Mouse (Mus musculus) layer of hippocampus, postnatal 14 days (tissue): Measurements from ENCODE around the gene Gm21987. TPM values are rescaled to one million over a fixed set of nuclear protein-coding genes. Genes with fewer than 3 reads are reported as not detected.
A peak's percentile ranks its signal among the peaks of the same experiment; 100 is the strongest.
"Not testable (repeated sequence)": the region's sequence is repeated elsewhere in the genome, so short reads cannot be mapped to it uniquely, and the experiment has no call there.

ENCODE experiments used
- DNase-seq, 2 experiments: peaks; one replicate each; pipeline ENCODE4 v3.0.0; 2021 to 2022; ENCODE audit warnings: low spot score in 2 of 2, mixed read lengths in 1 of 2
- long read RNA-seq, 2 experiments: library from polyadenylated mRNA; stranded (forward); transcript quantifications; one replicate each; pipeline ENCODE4 v2.0.0; 2021
- total RNA-seq, 2 experiments: library from RNA; stranded (reverse); gene quantifications; 2 replicates each; pipeline ENCODE4 v1.2.3; 2021

Gm21987 gene
- not detected for total RNA-seq
- long read RNA-seq, experiment 1, result 0 reads
- long read RNA-seq, experiment 2, result 0 reads

DNA sequence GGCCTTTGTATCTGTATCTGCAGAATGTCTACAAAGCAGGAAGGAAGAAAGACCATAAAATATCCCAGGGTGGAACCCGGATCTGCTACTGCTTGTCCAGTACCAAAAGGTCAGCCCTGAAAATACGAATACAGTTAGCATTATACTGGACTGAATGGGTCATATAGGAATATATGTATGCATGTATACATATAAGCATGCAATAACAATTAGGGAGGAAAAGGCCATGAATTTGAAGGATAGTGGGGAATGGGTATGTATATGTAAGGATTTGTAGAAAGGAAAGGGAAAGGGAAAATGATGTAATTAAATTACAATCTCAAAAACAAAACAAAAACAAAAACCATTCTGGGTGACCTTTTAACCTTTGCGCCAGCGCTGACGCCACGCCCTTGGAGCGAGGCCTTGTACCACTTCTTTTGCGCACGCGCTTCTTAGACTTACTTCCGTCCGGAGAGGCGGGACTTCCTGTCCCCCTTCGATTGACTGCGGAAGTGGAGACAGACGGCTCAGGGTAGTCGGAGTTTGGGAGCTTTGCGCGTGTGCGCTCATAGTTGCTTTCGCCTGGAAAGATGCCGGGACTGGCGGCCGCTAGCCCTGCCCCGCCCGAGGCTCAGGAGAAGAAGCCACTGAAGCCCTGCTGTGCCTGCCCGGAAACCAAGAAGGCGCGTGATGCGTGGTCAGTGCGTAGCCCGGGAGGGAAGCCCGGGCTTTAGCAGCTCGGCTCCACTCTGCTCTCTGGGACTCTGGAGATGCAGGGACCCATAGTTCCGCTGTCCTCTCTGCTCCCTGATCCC is at the start of gene Gm21987, which contains the start of gene Cox17:
Gene Gm21987 (plus strand): TSS at position 512 of the 797 bp plus-strand sequence.
Gene Cox17 (plus strand): TSS at position 463 of the 797 bp plus-strand sequence.
- DNase-seq, result peak; percentile 90 to 95

DNA sequence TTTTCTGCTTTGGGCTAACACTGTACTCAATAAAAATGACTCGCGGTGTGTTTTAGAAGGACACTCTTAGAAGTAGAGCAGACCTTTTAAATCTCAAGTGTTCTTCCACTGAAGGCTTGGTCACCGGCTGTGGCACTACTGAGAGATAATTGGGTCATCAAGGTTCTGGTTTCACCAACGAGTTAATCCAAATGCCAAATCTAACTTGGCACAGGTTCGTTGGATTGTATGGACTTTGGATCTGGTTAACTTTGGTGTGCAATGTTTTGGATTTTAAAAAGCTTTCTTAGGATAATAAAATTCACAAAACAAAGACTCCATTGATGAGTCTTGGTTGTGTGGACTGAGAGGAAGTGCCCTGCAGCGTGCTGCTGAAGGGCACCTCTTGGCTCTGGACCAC is 48.4 kb upstream of the Gm21987 start:
- no peak for DNase-seq

DNA sequence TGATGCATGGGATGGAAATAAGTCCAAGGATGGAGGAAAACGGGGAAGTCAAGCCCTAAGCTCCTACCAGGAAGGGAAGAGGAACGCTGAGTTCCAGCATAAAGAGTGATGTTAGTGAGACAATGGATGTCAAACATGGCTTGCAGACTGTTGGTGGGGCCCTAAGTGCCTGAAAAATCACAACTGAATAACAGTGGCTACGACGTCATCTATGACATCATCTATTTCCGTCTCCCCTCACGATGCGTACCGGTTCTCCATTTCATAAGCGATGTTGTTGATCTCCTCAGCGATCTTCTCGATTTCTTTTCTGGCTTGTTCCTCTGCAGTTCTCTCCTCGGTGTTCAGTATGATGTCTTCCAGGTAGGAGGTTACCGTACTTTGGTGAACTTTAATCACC is 44.5 kb upstream of the Gm21987 start:
- no peak for DNase-seq

DNA sequence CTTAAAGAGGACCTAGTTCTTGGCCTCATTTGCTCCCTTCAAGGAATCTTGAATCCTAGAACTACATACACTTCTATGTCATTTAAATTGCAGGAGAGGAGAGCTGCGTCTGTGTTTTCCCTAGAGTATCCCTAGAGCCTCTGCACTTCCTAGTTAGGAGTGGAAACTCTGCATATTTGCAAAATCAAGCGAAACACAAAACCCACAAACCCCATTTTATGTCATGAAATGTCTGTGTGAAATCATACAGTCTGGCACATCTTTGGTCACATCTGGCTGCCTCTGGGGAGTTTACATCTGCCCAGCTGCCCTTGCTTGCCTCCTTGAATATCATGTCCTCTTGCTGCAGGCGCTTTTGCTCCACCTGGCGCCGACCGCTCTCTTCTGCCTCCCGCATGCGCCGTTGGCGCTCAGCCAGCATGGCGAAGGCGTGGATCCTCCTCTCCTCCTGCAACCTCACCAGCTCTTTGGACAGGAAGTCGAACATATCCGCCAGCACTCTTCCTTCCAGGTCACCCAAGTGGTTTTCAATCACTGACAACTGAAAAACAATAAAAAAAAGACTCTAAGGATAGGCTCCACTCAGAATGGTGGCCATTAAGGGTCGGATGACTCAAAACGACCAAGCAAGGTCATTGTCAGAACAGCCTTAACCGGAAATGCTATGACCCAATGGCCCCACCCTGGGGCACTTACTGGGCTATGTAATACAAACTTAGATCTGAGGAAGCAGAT is 42.2 kb upstream of the Gm21987 start:
- no peak for DNase-seq

DNA sequence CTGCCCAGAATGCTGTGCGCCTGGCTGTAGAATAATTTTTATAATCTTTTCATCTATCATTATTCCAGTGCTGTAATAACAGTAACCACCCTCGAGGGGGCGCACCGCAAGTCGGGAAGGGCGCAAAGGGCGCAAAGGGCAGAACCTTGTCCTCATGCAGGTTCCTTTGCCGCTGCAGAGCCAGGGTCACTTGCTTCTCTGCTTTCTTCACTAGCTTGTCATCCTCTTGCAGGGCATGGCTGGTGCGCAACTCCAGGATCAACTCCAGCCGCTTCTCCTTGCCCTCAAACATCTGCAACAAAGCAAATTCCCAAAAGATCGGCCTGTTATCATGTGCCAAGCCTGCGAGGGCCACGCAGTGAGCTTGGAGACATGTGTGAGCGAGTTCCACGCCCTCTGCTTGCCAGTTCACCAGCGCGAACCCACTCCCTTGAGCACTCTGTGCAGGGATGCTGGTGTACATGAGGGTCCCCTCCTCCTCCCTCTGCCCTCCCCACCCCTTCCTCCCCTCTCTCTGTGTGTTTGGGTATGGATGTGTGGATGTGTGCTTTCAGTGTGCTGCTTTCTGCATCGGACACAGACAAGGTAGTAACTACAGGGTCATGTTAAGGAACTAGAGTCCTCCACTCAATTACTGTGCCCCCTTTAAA is 40.1 kb upstream of the Gm21987 start:
- DNase-seq, result no peak

DNA sequence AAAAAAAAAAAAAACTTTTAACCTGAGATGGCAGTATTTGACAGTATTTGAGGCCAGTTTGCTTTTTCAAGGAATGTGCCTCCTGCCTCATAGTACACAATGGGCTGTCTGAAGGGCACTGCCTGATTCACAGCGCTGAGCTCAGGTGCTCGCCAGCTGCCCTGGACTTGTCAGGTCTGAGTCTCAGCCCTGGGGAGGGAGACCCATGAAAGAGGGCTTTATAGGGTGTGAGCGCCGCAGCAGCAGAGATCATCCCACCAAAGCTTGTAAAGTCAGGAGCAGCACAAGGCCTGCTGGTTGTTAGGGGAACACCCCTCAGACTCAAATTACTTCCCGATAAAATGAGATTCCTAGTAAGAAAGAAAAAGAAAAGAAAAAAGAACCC is 39.6 kb upstream of the Gm21987 start:
- no peak for DNase-seq

DNA sequence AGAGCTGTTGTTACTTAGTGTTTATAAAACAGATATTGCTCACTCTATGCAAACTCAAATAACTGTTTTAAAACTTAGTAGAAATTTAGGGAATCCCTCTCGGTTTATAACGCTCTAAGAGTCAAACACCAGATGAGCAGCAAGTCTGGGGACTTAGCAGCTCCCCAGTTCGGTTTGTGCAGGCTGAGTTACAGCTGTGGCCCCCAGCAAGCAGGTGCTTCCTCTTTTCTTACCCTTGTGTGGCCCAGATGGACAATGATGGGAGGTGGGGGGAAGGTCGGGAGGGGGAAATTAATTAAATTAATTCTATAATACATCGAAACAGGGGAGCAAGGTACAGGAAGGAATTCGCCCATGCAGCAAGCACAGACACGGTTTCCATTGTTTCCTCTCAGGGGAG is 39.2 kb upstream of the Gm21987 start:
- no peak for DNase-seq

DNA sequence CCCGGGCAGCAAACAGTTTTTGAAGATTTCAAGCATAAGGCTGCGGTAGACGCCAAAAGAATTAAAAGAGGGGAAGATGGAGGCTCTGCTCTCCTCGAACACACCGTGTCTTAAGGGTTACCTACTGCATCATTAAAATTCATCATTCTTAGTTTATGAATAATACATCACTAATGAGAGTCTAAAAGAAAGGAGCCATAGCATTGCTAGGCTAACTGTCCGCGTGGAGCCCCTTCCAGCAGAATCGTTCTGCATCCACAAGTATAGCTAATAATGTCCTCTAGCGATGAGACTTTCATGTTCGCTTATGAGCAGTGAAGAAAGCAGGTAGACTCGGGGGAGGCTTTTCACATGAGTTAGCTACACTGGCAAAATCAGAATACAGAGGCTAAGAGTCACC is 38.6 kb upstream of the Gm21987 start:
- no peak for DNase-seq

DNA sequence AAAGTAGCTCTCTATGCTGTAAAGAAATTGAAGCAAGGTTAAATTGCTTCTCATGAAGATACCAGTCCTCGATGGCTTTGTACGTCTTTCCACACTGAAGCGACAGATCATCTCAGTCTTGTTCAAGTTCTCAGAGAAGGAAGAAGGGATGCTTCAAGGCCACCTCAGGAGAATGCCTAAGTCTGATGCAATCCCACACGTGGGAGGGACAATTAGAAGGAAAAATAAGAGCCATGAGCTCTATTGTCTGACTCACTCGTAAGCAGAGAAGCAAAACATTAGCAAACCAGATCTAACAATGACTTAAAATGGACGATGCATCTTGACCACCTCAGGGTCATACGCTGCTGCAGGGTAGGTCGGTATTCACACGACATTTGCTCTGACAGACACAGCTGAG is 28.3 kb upstream of the Gm21987 start:
- no peak for DNase-seq

DNA sequence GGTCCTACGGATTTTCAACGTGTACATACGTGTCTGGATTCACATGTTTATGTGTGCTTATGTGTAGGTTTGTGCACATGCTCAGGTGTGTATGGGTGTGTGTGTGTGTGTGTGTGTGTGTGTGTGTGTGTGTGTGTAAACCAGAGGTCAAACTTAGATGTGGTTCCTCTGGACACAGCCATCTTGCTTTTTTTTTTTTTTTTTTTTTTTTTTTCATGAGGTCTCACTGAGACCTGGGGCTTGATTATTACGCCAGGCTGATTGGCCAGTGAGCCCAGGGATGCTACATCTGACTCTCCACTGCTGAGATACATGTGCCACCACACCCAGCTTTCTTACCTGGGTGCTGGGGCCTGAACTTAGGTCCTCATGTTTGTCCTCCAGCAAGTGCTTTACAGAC is 27.8 kb upstream of the Gm21987 start:
- DNase-seq, result no peak

DNA sequence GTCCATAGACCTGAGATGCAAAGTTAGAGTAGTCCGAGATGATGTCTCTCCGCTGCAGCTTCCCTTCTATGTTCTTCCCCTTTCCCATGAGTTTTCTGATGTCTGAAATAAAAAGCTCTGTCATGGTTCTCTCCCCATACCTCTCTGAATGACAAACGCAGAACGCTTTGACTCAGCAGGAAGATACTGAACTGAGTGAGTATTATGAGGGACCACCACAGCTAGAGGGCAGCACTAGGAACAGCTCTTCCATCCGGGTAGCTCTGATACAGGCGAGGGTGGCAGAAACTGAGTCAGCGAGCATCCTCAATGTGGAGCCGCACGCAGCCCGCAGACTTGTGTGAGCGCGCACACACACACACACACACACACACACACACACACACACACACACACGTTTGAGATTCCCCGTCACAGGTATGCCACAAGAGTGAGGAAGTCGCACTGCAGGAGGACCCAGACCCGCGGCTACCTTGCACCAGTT is 25.3 kb upstream of the Gm21987 start:
- DNase-seq, result peak; percentile 54 to 67

DNA sequence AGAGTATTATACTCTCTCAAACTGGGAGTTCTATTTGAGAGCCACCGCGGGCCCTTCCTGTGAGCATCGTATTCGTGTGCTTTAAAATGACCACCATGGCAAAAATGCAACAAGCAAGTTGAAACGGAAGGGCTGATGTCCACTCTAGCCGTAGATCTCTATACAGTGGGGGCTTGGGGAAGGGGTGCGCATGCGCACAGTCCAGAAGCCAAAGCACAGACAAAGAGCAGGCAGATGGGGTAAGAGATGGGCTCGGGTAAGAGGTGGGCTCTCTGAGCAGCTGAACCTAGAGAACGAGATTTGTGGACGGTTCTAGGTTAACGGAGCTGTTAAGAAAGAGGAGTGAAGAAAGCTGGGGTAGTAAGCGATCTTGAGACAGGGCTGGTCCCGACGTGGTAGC is 22.5 kb upstream of the Gm21987 start:
- no peak for DNase-seq

DNA sequence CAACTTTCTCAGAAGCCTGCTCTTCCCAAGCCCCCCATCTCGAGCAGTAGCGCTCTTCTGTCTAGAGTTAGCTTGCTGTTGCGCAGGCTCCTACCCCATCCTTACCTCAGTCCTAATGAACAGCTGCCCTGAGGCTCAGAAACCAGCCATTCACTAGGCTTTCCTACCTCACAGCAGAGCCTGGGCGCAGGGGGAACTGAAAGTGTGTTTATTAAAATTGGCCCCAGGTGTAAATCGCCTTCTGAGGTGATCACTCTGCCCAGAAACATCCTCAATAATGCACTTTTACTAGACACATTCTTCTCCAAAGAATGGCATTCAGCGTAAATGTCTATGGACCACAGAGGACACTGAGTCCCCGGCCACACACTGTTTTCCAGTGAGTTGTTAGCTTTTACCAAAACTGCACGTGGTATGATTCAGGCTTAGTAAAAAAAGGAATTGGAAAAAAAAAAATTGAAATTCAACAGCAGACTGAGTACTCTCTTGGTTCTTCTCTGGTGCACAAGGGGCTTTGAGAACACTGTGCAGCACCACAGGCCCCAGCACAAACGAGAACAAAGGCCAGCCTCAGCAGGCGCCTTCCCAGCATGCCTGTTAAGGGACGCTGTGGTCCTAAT is 20.0 kb upstream of the Gm21987 start:
- no peak for DNase-seq

DNA sequence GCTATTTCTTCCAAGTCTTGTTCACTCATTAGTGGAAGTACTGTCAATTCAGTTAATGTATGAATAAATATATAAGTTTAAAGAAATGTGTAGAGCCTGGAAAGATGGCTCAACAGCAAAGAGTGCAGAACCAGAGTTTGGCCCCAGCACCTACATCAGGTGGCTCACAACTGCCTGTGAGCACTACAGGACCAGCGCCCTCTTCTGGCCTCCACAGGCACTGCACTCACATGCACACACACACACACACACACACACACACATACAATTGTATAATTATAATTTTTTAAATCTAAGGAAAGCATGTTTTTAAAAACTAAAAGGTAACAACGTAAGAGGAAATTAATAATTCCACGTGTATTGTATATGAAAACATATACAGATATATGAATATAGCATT is 17.5 kb upstream of the Gm21987 start:
- no peak for DNase-seq

DNA sequence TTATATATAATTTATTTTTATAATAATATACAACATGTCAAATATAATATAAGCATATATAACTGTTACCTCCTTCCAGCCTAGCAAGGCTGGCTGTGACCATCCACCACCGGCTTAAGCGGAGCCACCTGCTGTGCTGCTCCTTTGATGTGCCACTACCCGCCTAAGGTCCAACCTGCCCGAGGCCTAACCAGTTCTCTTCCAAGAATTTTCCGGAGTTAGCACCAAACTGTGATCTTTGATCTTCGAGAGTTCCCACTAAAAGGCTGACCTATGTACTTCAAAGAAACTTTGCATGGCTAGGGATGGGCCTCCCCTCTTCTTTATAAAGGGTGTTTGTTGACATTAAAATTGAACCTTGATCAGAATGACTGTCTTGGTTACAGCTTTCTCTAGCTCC is 12.4 kb upstream of the Gm21987 start:
- no peak for DNase-seq

DNA sequence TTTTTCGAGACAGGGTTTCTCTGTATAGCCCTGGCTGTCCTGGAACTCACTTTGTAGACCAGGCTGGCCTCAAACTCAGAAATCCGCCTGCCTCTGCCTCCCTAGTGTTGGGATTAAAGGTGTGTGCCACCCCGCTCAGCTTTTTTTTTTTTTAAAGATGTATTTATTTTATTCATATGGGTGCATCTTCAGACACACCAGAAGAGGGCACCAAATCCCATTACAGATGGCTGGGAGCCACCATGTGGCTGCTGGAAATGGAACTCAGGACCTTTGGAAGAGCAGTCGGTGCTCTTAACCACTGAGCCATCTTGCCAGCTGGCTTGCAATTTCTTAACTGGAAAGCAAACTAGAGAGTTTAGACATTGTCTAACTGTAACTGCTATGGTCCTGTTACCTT is 8.8 kb upstream of the Gm21987 start:
- not testable (repeated sequence) for DNase-seq

DNA sequence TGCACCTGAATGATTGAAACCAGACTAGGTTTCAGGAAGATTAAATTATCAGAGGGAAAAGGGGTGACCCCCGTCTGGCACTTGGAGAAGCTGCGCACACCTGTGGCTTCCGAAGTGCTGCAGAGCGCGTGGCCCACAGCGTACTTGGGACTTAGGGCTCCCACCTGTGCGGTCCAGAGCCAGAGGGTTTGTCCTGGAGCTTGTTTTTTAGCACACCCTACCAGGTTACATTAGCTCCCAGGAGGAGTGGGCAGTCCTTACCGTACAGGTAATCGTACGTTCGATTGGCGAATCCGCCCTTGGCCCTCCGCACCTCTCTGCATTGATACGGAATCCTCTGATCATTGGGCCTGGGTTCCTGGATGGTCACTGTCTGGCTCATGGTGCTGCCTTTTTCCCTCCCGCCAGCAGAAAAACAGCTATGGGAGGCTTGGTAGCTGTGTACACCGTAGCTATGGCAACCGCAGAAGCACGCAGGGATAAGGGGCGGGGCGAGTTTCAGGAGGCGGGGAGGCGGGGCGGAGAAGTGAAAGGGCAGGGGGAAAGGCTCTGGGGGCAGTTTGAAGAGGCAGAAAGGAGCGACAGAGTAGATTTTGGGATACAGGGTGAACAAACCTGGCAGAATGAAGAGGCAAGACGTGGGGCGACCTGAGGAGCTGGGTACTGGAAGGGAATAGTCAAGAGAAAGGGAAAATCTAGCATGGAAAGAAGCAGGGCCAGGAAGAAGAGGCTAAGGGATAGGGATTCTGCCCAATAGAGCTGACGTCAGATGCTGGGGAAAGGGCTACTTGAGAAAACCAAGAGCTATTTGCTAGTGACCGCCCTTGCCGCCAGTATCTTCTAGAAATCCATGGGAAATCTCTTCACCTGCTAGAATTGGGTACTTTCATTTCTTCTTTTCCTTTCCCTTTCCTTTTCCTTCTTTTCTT is 5.2 kb upstream of the Gm21987 start, which contains the start of gene Maats1:
Gene Maats1 (minus strand): TSS at position 748 of the 929 bp plus-strand sequence.
- peak; percentile 49 to 62 for DNase-seq

DNA sequence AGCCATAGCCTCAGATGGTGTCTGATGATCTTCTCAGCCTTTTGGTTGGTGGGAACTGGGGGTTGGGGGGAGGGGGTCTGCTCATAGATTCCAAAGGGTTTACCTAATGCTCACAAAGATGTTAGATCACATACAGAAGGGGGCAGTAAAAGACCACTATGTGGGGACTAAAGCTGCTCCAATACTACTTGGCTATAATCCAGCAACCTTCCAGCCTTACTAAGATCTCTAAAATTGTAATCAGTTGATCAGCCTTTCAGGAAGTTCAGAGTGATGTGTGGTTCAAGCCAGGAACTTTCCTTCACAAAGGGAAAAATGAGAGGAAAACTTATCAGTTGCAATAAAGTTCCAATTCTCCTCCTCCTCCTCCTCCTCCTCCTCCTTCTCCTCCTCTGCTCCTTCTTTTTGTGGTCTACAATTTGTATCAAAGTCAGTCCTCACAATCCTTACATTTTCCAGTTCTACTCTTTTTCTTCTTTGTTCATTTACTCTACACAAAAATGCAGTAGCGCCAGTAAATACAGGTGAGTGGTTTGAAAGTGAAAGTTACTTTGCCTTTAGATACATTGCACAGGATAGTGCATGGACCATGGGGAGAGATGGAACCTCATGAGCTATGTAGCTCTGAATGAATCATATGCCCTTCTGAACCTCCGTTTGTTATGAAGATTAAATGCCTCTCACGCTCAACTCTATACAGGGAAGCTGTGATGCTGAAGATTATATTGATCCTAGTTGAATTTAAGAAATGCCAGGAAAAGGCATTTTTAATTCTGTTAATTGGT is 1.7 kb upstream of the Gm21987 start:
- peak in 1 of 2 experiments; percentile 48 for DNase-seq

DNA sequence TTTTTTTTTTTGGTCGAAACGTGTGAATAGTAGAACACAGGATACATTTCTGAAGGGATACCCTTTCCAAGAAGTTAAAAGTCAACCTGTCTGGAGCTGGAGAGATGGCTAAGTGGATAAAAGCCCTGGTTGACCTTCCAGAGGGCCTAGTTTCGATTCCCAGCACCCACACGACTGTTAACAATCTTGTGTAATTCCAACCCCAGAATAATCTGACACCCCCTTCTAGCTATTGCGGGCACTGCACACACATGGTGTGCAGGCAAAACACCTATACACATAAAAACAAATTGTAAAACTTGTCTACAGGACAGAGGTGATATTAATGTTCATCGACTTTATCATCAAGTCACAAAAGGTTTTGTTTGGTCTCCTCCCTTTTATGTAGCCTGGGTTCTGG is 748 bp downstream of the Gm21987 start:
- DNase-seq, result no peak
